Mouse (Mus musculus) gastrocnemius, postnatal 36 days (tissue): ENCODE data around the gene Usp35. TPM values are rescaled to one million over a fixed set of nuclear protein-coding genes. Genes with fewer than 3 reads are reported as not detected.

ENCODE experiments used
- DNase-seq, 2 experiments: peaks; one replicate each; pipeline ENCODE4 v3.0.0; 2022
- intact Hi-C: fragments of 180-260 bp; cut with DNase I; formaldehyde crosslinking; loops from one replicate; pipeline ENCODE4 v1.15.1; 2025
- total RNA-seq, 2 experiments: library from RNA; stranded (reverse); gene quantifications; 2 replicates each; pipeline ENCODE4 v1.2.3; 2021

Usp35 gene
- total RNA-seq, 2 experiments from 2014 or later, result 0.74 to 0.94 TPM

GRCm38 (mm10) chr7:97347464-97347863 lies 15.6 kb upstream of the Usp35 start:
- DNase-seq, result no peak
- intact Hi-C loops, result no loop called here

- no peak for DNase-seq
Measured at GRCm38 (mm10) chr7:97346822-97347166, 15.0 kb upstream of the Usp35 start.

GRCm38 (mm10) chr7:97346111-97346821 lies 14.4 kb upstream of the Usp35 start:
- DNase-seq, result no peak

More at GRCm38 (mm10) chr7:97346822-97347166, 15.0 kb upstream of the Usp35 start:
- intact Hi-C loops, result no loop called here

GRCm38 (mm10) chr7:97345229-97345871 lies 13.5 kb upstream of the Usp35 start:
- intact Hi-C loops, result no loop called here
- DNase-seq, result peak; percentile 57 to 64

More at GRCm38 (mm10) chr7:97346111-97346821, 14.4 kb upstream of the Usp35 start:
- intact Hi-C loops, result no loop called here

- intact Hi-C loops, result no loop called here
Measured at GRCm38 (mm10) chr7:97344655-97345054, 12.8 kb upstream of the Usp35 start.

GRCm38 (mm10) chr7:97342961-97343360 lies 11.1 kb upstream of the Usp35 start:
- intact Hi-C loops, result no loop called here
- DNase-seq, result no peak

More at GRCm38 (mm10) chr7:97344655-97345054, 12.8 kb upstream of the Usp35 start:
- no peak for DNase-seq

- intact Hi-C loops, result no loop called here
- no peak for DNase-seq
Measured at GRCm38 (mm10) chr7:97340907-97341849, 9.4 kb upstream of the Usp35 start.

- no peak for DNase-seq
- intact Hi-C loops, result no loop called here
Measured at GRCm38 (mm10) chr7:97339623-97340022, 7.8 kb upstream of the Usp35 start.

GRCm38 (mm10) chr7:97338593-97338992 lies 6.8 kb upstream of the Usp35 start:
- DNase-seq, result no peak
- intact Hi-C loops, result no loop called here

- intact Hi-C loops, result no loop called here
- DNase-seq, result no peak
Measured at GRCm38 (mm10) chr7:97336678-97337077, 4.9 kb upstream of the Usp35 start.

GRCm38 (mm10) chr7:97334406-97334805 lies 2.6 kb upstream of the Usp35 start:
- intact Hi-C loops, result no loop called here
- no peak for DNase-seq

GRCm38 (mm10) chr7:97333113-97333898 lies 1.5 kb upstream of the Usp35 start:
- intact Hi-C loops, result no loop called here
- DNase-seq, result no peak

- DNase-seq, result no peak
- intact Hi-C loops, result no loop called here
Measured at GRCm38 (mm10) chr7:97332667-97333041, 834 bp upstream of the Usp35 start.

GRCm38 (mm10) chr7:97330931-97331645 lies 732 bp downstream of the Usp35 start:
- DNase-seq, result no peak
- intact Hi-C loops, result no loop called here

- intact Hi-C loops, result no loop called here
- DNase-seq, result no peak
Measured at GRCm38 (mm10) chr7:97329676-97330075, 2.1 kb downstream of the Usp35 start.

GRCm38 (mm10) chr7:97328891-97329588 lies 2.8 kb downstream of the Usp35 start:
- intact Hi-C loops, result no loop called here
- DNase-seq, result no peak

GRCm38 (mm10) chr7:97327376-97327775 lies 4.4 kb downstream of the Usp35 start:
- intact Hi-C loops, result no loop called here
- no peak for DNase-seq

- DNase-seq, result no peak
- intact Hi-C loops, result no loop called here
Measured at GRCm38 (mm10) chr7:97325156-97325985, 6.4 kb downstream of the Usp35 start.
